Mouse (Mus musculus) liver, embryonic 16.5 days (tissue): ENCODE measurements around the gene Bckdk. TPM values are rescaled to one million over a fixed set of nuclear protein-coding genes. Genes with fewer than 3 reads are reported as not detected.

Experiments
- ATAC-seq: fragments of 200-750 bp; cut with Nextera tagmentation; 2 replicates; pipeline ENCODE4 v1.8.0; 2017; ENCODE audit warnings: low read depth, mild to moderate bottlenecking, moderate number of reproducible peaks, moderate library complexity
- H3K27ac ChIP-seq: fragments of 300-500 bp; sonication (generic); 2 replicates; pipeline ENCODE4 v1.5.1; 2014; ENCODE audit warnings: mild to moderate bottlenecking, low read length
- H3K27me3 ChIP-seq: fragments of 300-500 bp; sonication (generic); 2 replicates; pipeline ENCODE4 v1.6.1; 2014; ENCODE audit warnings: low read depth, low read length, mixed read lengths; ENCODE audit not compliant: control insufficient read depth, insufficient read depth
- H3K36me3 ChIP-seq: fragments of 300-500 bp; sonication (generic); 2 replicates; pipeline ENCODE4 v1.6.1; 2014; ENCODE audit warnings: mild to moderate bottlenecking; ENCODE audit not compliant: control insufficient read depth, insufficient read depth
- H3K4me1 ChIP-seq: fragments of 300-500 bp; sonication (generic); 2 replicates; pipeline ENCODE4 v1.6.1; 2014; ENCODE audit warnings: low read depth, low read length, mixed read lengths; ENCODE audit not compliant: control insufficient read depth
- H3K4me2 ChIP-seq: fragments of 300-500 bp; sonication (generic); 2 replicates; pipeline ENCODE4 v1.6.1; 2014; ENCODE audit warnings: low read depth, low read length, mixed read lengths
- H3K4me3 ChIP-seq: fragments of 300-500 bp; sonication (generic); 2 replicates; pipeline ENCODE4 v1.5.1; 2014; ENCODE audit warnings: low read depth, mild to moderate bottlenecking, low read length
- H3K9ac ChIP-seq: fragments of 300-500 bp; sonication (generic); 2 replicates; pipeline ENCODE4 v1.6.1; 2014; ENCODE audit warnings: low read depth, low read length
- H3K9me3 ChIP-seq: fragments of 300-500 bp; sonication (generic); replicated peaks from 2 replicates; pipeline ENCODE4 v1.6.1; 2016; ENCODE audit warnings: low read length; ENCODE audit not compliant: control insufficient read depth
- WGBS: fragments of 180-500 bp; shearing (Covaris S2); extraction: QIAGEN DNeasy Blood & Tissue Kit; methylation state at CpG from one replicate; pipeline ENCODE4 v1.1.7; 2014; ENCODE audit not compliant: insufficient replicate concordance; 5-methylcytosine and 5-hydroxymethylcytosine counted together
- polyA plus RNA-seq: library from polyadenylated mRNA; unstranded; fragments of >200 nt; fragmentation: Nextera tagmentation; extraction: Ambion mirVana; gene quantifications from 2 replicates; pipeline ENCODE4 v1.2.1, GENCODE M21; 2015

The Bckdk gene
- polyA plus RNA-seq, 1 experiment from 2014 or later: 51.1 TPM

DNA sequence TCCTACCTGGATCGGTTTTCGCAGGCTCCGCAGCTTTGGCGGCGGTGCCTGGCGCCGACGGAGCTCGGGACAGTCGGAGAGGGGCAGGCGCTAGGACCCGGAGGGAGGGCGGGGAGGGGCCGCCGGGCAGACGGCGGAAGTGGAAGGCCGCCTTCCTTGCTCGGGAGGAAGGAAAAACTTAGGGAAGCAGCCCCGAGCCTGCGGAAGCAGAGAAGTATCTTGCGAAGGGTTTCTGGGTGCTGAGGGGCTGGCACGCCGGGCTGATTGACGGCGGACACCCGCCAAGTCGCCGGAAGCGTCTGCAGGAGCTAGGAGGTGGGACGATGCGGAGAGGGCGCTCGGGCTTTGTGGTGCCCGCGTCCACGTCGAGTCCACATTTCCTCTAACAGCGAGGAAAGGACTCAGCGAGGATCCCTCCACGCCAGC is 27.8 kb upstream of the Bckdk start, which contains the start of gene Zfp646:
TSS of gene Zfp646 (plus strand) at position 181 of the 426 bp plus-strand sequence.
- ATAC-seq: peak; percentile 85
- under 1% methylated on average over 41 of the region's 41 CpGs for WGBS
- H3K9me3 ChIP-seq: peaks cover 23% of the 10 kb centered on the region
- peak within 1 kb of the TSS; percentile 96 for H3K9ac ChIP-seq
- H3K27ac ChIP-seq: peak within 1 kb of the TSS; percentile 96
- H3K4me1 ChIP-seq: peaks cover 23% of the 10 kb centered on the region
- H3K27me3 ChIP-seq: no peaks in the 10 kb centered on the region
- peak within 1 kb of the TSS; percentile 92 for H3K4me3 ChIP-seq
- H3K36me3 ChIP-seq: peaks cover 29% of the 10 kb centered on the region
- H3K4me2 ChIP-seq: peak within 1 kb of the TSS; percentile 88

GRCm38 (mm10) chr7:127876467-127877348 is 27.2 kb upstream of the Bckdk start, which contains the start of gene Zfp668:
Zfp668 (minus strand) TSS chr7:127876828.
- Histone ChIP-seq H3K27me3 (no peaks in the 10 kb centered on the region), H3K4me2 (peak within 1 kb of the TSS; percentile 88), H3K4me1 (peaks cover 23% of the 10 kb centered on the region), H3K9ac (peak within 1 kb of the TSS; percentile 96), H3K36me3 (peaks cover 36% of the 10 kb centered on the region), H3K4me3 (peak within 1 kb of the TSS; percentile 92), H3K9me3 (peaks cover 24% of the 10 kb centered on the region), H3K27ac (peak within 1 kb of the TSS; percentile 96)
- under 1% methylated on average over 60 of the region's 60 CpGs for WGBS
- peak; percentile 74 for ATAC-seq

- H3K27ac ChIP-seq: no peak overlapping the region
- 91% methylated on average over 9 of the region's 9 CpGs for WGBS
- H3K9ac ChIP-seq: no peak overlapping the region
- H3K4me1 ChIP-seq: peaks cover 17% of the 10 kb centered on the region
- no peaks in the 10 kb centered on the region for H3K27me3 ChIP-seq
- no peak for ATAC-seq
- H3K9me3 ChIP-seq: peaks cover 26% of the 10 kb centered on the region
- no peak overlapping the region for H3K4me3 ChIP-seq
- H3K4me2 ChIP-seq: no peak overlapping the region
- peaks cover 57% of the 10 kb centered on the region for H3K36me3 ChIP-seq
Measured at GRCm38 (mm10) chr7:127879301-127879700, 24.6 kb upstream of the Bckdk start.

DNA sequence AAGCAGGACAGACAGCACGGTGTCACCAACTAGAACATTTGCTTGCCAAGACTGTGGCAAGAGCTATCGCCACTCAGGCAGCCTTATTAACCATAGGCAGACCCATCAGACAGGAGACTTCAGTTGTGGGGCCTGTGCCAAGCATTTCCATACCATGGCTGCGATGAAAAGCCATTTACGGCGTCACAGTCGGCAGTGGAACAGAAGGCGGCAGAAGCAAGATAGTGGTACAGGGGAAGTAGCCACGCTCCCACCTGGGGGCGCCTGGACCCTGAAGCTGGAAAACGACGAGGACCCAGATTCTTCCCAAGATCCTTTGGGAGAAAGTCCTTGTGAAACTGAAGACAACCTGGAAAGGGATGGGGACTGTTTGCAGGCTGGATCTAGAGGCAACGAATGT is 23.5 kb upstream of the Bckdk start:
- 90% methylated on average over 12 of the region's 12 CpGs for WGBS
- no peak overlapping the region for H3K27ac ChIP-seq
- peaks cover 62% of the 10 kb centered on the region for H3K36me3 ChIP-seq
- no peak overlapping the region for H3K9ac ChIP-seq
- H3K4me2 ChIP-seq: no peak overlapping the region
- peaks cover 8% of the 10 kb centered on the region for H3K4me1 ChIP-seq
- H3K27me3 ChIP-seq: no peaks in the 10 kb centered on the region
- ATAC-seq: no peak
- peaks cover 26% of the 10 kb centered on the region for H3K9me3 ChIP-seq
- H3K4me3 ChIP-seq: no peak overlapping the region

DNA sequence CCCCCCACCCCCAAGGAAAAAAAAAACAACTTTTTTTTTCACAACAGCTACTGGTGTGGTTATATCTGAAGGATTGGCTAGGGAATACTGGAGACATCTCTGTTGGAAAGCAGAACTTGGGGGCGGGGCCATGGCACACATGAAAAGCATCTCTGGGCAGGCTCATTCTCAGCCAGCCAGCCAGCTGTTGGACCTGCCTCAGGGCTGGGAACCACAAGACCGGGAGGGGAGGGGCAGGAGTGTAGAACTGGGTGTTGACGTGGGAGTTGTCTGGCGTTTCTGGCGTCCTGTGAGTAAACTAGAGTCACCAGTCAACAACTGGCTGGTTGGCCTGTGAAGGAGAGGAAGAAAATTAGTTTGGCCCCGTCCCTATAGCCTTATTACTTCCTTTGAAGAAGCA is 17.9 kb upstream of the Bckdk start:
- no peak overlapping the region for H3K4me2 ChIP-seq
- 46% methylated on average over 6 of the region's 6 CpGs for WGBS
- H3K36me3 ChIP-seq: peaks cover 42% of the 10 kb centered on the region
- no peak overlapping the region for H3K9ac ChIP-seq
- H3K27ac ChIP-seq: no peak overlapping the region
- H3K4me1 ChIP-seq: peaks cover 4% of the 10 kb centered on the region
- H3K9me3 ChIP-seq: peaks cover 3% of the 10 kb centered on the region
- no peak overlapping the region for H3K4me3 ChIP-seq
- no peak for ATAC-seq
- no peaks in the 10 kb centered on the region for H3K27me3 ChIP-seq

- H3K36me3 ChIP-seq: peaks cover 36% of the 10 kb centered on the region
- H3K4me1 ChIP-seq: peaks cover 4% of the 10 kb centered on the region
- 0 out of 2 replicates have a peak overlapping the region, but pooled peaks have one; percentile 8 for H3K9ac ChIP-seq
- peaks cover 3% of the 10 kb centered on the region; the same call in 1 of the 2 replicates for H3K9me3 ChIP-seq
- H3K4me3 ChIP-seq: no peak overlapping the region
- no peaks in the 10 kb centered on the region for H3K27me3 ChIP-seq
- H3K27ac ChIP-seq: no peak overlapping the region
- H3K4me2 ChIP-seq: no peak overlapping the region
- WGBS: 88% methylated on average over 6 of the region's 6 CpGs
- no peak for ATAC-seq
Measured at GRCm38 (mm10) chr7:127886551-127886950, 17.3 kb upstream of the Bckdk start.

GRCm38 (mm10) chr7:127887191-127887590 is 16.7 kb upstream of the Bckdk start:
- 88% methylated on average over 8 of the region's 8 CpGs for WGBS
- Histone ChIP-seq H3K4me2 (no peak overlapping the region), H3K4me3 (no peak overlapping the region), H3K27me3 (no peaks in the 10 kb centered on the region), H3K36me3 (peaks cover 30% of the 10 kb centered on the region), H3K9ac (no peak overlapping the region), H3K9me3 (no peaks in the 10 kb centered on the region), H3K4me1 (peaks cover 4% of the 10 kb centered on the region), H3K27ac (no peak overlapping the region)
- ATAC-seq: no peak

DNA sequence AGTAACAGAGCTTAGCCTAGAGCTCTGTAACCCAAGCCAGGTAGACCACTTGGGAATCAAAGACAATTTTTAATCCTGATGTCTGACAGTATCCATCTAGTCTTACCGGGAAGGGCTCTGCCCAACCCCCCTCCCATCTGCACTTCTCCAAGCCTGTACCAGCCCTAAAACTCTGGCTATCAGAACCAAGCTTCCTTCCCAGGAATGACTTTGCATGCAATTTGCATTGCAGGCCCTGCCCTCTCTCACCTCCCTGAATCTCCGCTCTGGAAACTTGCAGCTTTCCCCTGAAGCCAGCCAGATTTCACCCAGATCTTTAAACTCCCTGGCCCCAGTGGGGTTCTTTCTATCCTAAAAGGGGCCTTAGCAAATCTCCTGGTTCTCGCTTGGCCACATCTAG is 16.1 kb upstream of the Bckdk start:
- no peaks in the 10 kb centered on the region for H3K9me3 ChIP-seq
- peaks cover 24% of the 10 kb centered on the region for H3K36me3 ChIP-seq
- ATAC-seq: no peak
- no peak overlapping the region for H3K4me3 ChIP-seq
- 74% methylated on average over 3 of the region's 3 CpGs for WGBS
- peaks cover 4% of the 10 kb centered on the region for H3K4me1 ChIP-seq
- H3K9ac ChIP-seq: no peak overlapping the region
- H3K27me3 ChIP-seq: no peaks in the 10 kb centered on the region
- H3K4me2 ChIP-seq: no peak overlapping the region
- H3K27ac ChIP-seq: no peak overlapping the region

DNA sequence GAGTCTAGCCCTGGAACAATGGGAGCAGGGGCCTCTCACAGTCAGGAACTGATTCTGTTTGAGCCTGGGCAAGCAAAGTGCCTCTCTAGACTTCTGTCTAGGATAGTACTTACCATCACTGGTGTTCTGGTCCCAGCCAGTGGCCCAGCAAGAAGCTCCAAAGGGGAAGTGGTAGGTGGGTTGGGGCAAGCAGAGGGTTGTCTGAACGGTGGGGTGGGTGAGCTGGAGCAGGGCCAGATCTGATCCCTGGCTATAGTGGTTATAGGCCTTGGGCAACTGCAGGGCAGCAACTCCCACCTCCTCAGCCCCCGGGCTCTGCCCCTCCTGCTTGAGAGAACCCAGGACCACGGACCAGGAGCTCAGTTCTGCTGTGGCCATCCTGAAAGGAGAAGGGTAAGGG is 15.1 kb upstream of the Bckdk start:
- Histone ChIP-seq H3K27ac (no peak overlapping the region), H3K4me2 (no peak overlapping the region), H3K9ac (no peak overlapping the region), H3K9me3 (no peaks in the 10 kb centered on the region), H3K27me3 (no peaks in the 10 kb centered on the region), H3K36me3 (peaks cover 14% of the 10 kb centered on the region), H3K4me3 (no peak overlapping the region), H3K4me1 (peaks cover 4% of the 10 kb centered on the region)
- WGBS: 37% methylated on average over 3 of the region's 3 CpGs
- ATAC-seq: no peak
